13 mouse cellular contexts compared by ENCODE assay signal in genomic region chr15:77332272-77332991, GRCm38 (mm10). TPM values are rescaled to one million over a fixed set of nuclear protein-coding genes. Genes with fewer than 3 reads are reported as not detected.
DNase-seq lines count a peak whose midpoint lies in the region; ATAC-seq lines count a peak whose summit lies in the region.
"Had no signal": no experiment of that assay in that cellular context is flagged by ENCODE, and none has a peak within 500 bp of the region (broad histone marks: within the 10 kb centered on the region; RNA-seq: fewer than 3 reads in every experiment).

No protein-coding gene starts in this region.

- no peaks in the 10 kb centered on the region for H3K36me3 ChIP-seq in intestine, embryonic 16.5 days (ENCODE audit: control insufficient read depth, insufficient read depth, low read length)
- no peaks in the 10 kb centered on the region for H3K36me3 ChIP-seq in forebrain, embryonic 10.5 days (replicated peaks)
- H3K36me3 ChIP-seq: embryonic facial prominence, embryonic 13.5 days; hindbrain, embryonic 13.5 days; neural tube, embryonic 13.5 days had no signal

- DNase-seq in adrenal gland, adult 8-10 months, result peak; percentile 27
- DNase-seq in adrenal gland, adult 18-20 months (ENCODE audit: low spot score in 2 of 2), result no peak
- DNase-seq in lung, postnatal 10 days, result peak; percentile 68
- DNase-seq in lung, postnatal 25 days (ENCODE audit: low spot score), result no peak
- peak; percentile 55 for DNase-seq in layer of hippocampus, postnatal 10 days (ENCODE audit: low spot score in 2 of 2)
- peak; percentile 80 for DNase-seq in right cerebral cortex, postnatal 25 days
- no peak for DNase-seq in forebrain, embryonic 10.5 days (ENCODE audit: extremely low spot score, low spot score)
- DNase-seq: liver, postnatal 0 days; thymus, postnatal 25 days had no signal

- H3K9me3 ChIP-seq in intestine, embryonic 16.5 days (ENCODE audit: control insufficient read depth, low read length), result no peaks in the 10 kb centered on the region
- no peaks in the 10 kb centered on the region for H3K9me3 ChIP-seq in forebrain, embryonic 10.5 days
- H3K9me3 ChIP-seq: embryonic facial prominence, embryonic 13.5 days; hindbrain, embryonic 13.5 days; neural tube, embryonic 13.5 days had no signal

- no peak overlapping the region for H3K4me3 ChIP-seq in intestine, embryonic 16.5 days (ENCODE audit: low read length)
- no peak overlapping the region for H3K4me3 ChIP-seq in forebrain, embryonic 10.5 days
- H3K4me3 ChIP-seq: embryonic facial prominence, embryonic 13.5 days; hindbrain, embryonic 13.5 days; neural tube, embryonic 13.5 days had no signal

- H3K4me1 ChIP-seq in intestine, embryonic 16.5 days (ENCODE audit: control insufficient read depth, insufficient read depth, low read length), result peaks cover 20% of the 10 kb centered on the region
- peaks cover 32% of the 10 kb centered on the region for H3K4me1 ChIP-seq in forebrain, embryonic 10.5 days

- H3K27me3 ChIP-seq in intestine, embryonic 16.5 days (replicated peaks; ENCODE audit: control insufficient read depth, insufficient read depth, low read length), result no peaks in the 10 kb centered on the region
- H3K27me3 ChIP-seq in forebrain, embryonic 10.5 days (ENCODE audit: poor library complexity, severe bottlenecking), result no peaks in the 10 kb centered on the region
- H3K27me3 ChIP-seq: embryonic facial prominence, embryonic 13.5 days; hindbrain, embryonic 13.5 days; neural tube, embryonic 13.5 days had no signal

- no peak overlapping the region for H3K4me2 ChIP-seq in intestine, embryonic 16.5 days (ENCODE audit: low read depth, low read length)
- H3K4me2 ChIP-seq: embryonic facial prominence, embryonic 13.5 days; hindbrain, embryonic 13.5 days; neural tube, embryonic 13.5 days had no signal

- ATAC-seq in intestine, embryonic 16.5 days, result no peak
- ATAC-seq: liver, postnatal 0 days had no signal

- no peak overlapping the region for H3K9ac ChIP-seq in intestine, embryonic 16.5 days (ENCODE audit: low read depth, low read length)
- H3K9ac ChIP-seq: embryonic facial prominence, embryonic 13.5 days; hindbrain, embryonic 13.5 days; liver, postnatal 0 days; neural tube, embryonic 13.5 days had no signal

- no peak overlapping the region for H3K27ac ChIP-seq in intestine, embryonic 16.5 days (ENCODE audit: low read length)
- H3K27ac ChIP-seq in forebrain, embryonic 10.5 days, result no peak overlapping the region
- H3K27ac ChIP-seq: embryonic facial prominence, embryonic 13.5 days; hindbrain, embryonic 13.5 days; neural tube, embryonic 13.5 days had no signal

- WGBS in intestine, embryonic 16.5 days, result 79% methylated on average over 7 of the region's 7 CpGs
- 80% methylated on average over 7 of the region's 7 CpGs for WGBS in forebrain, embryonic 10.5 days

RNA-seq across cellular contexts. Expression of gene Rbfox2, which starts 25.6 kb away (rescaled TPM):
- total RNA-seq in adrenal gland, adult 8-10 months (2022), result 10 to 100 TPM; 55.5 to 86.2 (median 70.7) TPM
- total RNA-seq in adrenal gland, adult 18-20 months (2021), result 10 to 100 TPM; 41.0 to 48.5 TPM
- total RNA-seq in layer of hippocampus, postnatal 10 days (2021), result 100 to 1,000 TPM; 232 to 253 TPM
- 31.5 and 34.0 TPM in 2 replicates for polyA plus RNA-seq in intestine, embryonic 16.5 days (2015; fragmentation: Nextera tagmentation; extraction: Ambion mirVana)
- 35.8 and 39.0 TPM in 2 replicates for polyA plus RNA-seq in forebrain, embryonic 10.5 days (2016; fragmentation: Nextera tagmentation; extraction: Ambion mirVana)

Comparison
In these comparisons a context has a peak if more than half of its experiments do, and no peak if none do; other contexts are left out.
1. DNase-seq: peak in adrenal gland, adult 8-10 months (single experiment), lung, postnatal 10 days (single experiment), layer of hippocampus, postnatal 10 days (2 of 2) and right cerebral cortex, postnatal 25 days (single experiment); none in adrenal gland, adult 18-20 months (0 of 2), lung, postnatal 25 days (single experiment) and forebrain, embryonic 10.5 days (single experiment).